Mouse (Mus musculus): ENCODE measurements around the gene Fam81b.

DNA sequence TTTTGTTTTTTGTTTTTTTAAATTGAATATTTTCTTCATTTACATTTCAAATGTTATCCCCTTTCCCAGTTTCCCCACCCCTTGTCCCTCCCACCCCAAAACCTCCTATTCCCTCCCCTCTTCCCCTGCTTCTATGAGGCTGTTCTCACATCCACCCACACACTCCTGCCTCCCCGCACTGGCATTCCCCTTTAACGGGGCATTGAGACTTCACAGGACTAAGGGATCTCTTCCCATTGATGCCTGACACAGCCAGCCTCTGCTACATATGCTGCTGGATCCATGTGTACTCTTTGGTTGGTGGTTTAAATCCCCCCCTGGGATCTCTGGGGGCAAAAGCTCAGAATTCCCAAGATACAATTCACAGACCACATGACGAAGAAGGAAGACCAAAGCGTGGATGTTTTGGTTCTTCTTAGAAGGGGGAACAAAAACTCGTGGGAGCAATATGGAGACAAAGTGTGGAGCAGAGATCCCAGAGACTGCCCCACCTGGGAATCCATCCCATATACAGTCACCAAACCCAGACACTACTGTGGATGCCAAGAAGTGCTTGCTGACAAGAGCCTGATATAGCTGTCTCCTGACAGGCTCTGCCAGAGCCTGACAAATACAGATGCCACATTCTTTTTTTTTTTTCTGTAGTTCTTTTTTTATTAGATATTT is 40.4 kb downstream of the Fam81b start:
- TF ChIP-seq CTCF (conservative IDR thresholded peaks at IDR 0.05; ENCODE audit: low read length) (no peak), NANOG (IDR thresholded peaks at IDR 0.05; ENCODE audit: borderline replicate concordance, low read length) (no peak)

Data from E14TG2a.4 (cell line).